Mouse (Mus musculus): ENCODE results near the gene Atp7a.

The Atp7a gene

GRCm38 (mm10) chrX:106082518-106082917, 55.4 kb downstream of the Atp7a start:
- DNase-seq: no peak

- DNase-seq: no peak
These were observed 58.1 kb downstream of the Atp7a start for GRCm38 (mm10) chrX:106085132-106085531.

GRCm38 (mm10) chrX:106085564-106085963, 58.5 kb downstream of the Atp7a start:
- no peak for DNase-seq

GRCm38 (mm10) chrX:106092939-106093338, 65.9 kb downstream of the Atp7a start:
- no peak for DNase-seq

- DNase-seq: peak; percentile 37 to 47
These were observed 78.4 kb downstream of the Atp7a start for GRCm38 (mm10) chrX:106105464-106105863.

- no peak for DNase-seq
These were observed 86.8 kb downstream of the Atp7a start for GRCm38 (mm10) chrX:106113881-106114280.

GRCm38 (mm10) chrX:106114674-106115073, 87.6 kb downstream of the Atp7a start:
- no peak for DNase-seq

- DNase-seq: no peak
These were observed 95.7 kb downstream of the Atp7a start for GRCm38 (mm10) chrX:106122823-106123222.

- no peak for DNase-seq
These were observed 101.2 kb downstream of the Atp7a start for GRCm38 (mm10) chrX:106128283-106128682.

- DNase-seq: no peak
These were observed 102.8 kb downstream of the Atp7a start for GRCm38 (mm10) chrX:106129877-106130276.

- no peak for DNase-seq
These were observed 107.8 kb downstream of the Atp7a start for GRCm38 (mm10) chrX:106134916-106135315.

- DNase-seq: no peak
These were observed 108.4 kb downstream of the Atp7a start for GRCm38 (mm10) chrX:106135484-106135883.

GRCm38 (mm10) chrX:106135916-106136575, 109.0 kb downstream of the Atp7a start:
- no peak for DNase-seq

- no peak for DNase-seq
These were observed 112.4 kb downstream of the Atp7a start for GRCm38 (mm10) chrX:106139309-106140070.

- no peak for DNase-seq
These were observed 115.9 kb downstream of the Atp7a start, which contains the start of gene Tlr13 for GRCm38 (mm10) chrX:106142936-106143335. Gene Tlr13 (plus strand): TSS chrX:106143204.

GRCm38 (mm10) chrX:106148185-106148584, 121.1 kb downstream of the Atp7a start:
- DNase-seq: no peak

GRCm38 (mm10) chrX:106149460-106149859, 122.4 kb downstream of the Atp7a start:
- no peak for DNase-seq

- no peak for DNase-seq
These were observed 127.1 kb downstream of the Atp7a start for GRCm38 (mm10) chrX:106154180-106154586.

GRCm38 (mm10) chrX:106155892-106156291, 128.8 kb downstream of the Atp7a start:
- no peak for DNase-seq

- DNase-seq: peak in 1 of 2 experiments; percentile 25
These were observed 136.9 kb downstream of the Atp7a start for GRCm38 (mm10) chrX:106163995-106164394.

- DNase-seq: no peak
These were observed 137.5 kb downstream of the Atp7a start for GRCm38 (mm10) chrX:106164555-106164954.

- no peak for DNase-seq
These were observed 138.0 kb downstream of the Atp7a start for GRCm38 (mm10) chrX:106165089-106165488.

- peak; percentile 64 to 79 for DNase-seq
These were observed 144.2 kb downstream of the Atp7a start for GRCm38 (mm10) chrX:106171106-106171852.

- no peak for DNase-seq
These were observed 144.7 kb downstream of the Atp7a start for GRCm38 (mm10) chrX:106171853-106172154.

Measured in lung, postnatal 4 days (tissue).